Mouse (Mus musculus) olfactory bulb, adult 2 months (tissue): ENCODE data around the gene Ccl7. TPM values are rescaled to one million over a fixed set of nuclear protein-coding genes. Genes with fewer than 3 reads are reported as not detected.

ENCODE experiments used
- H3K27ac ChIP-seq: fragments of 200-500 bp; 2 replicates; pipeline ENCODE4 v1.5.1; 2012; ENCODE audit warnings: low read depth, low read length; ENCODE audit not compliant: insufficient read depth
- H3K4me1 ChIP-seq: fragments of 200-500 bp; 2 replicates; pipeline ENCODE4 v1.6.1; 2012; ENCODE audit warnings: low read length; ENCODE audit not compliant: control insufficient read depth, insufficient read depth
- H3K4me3 ChIP-seq: fragments of 200-500 bp; 2 replicates; pipeline ENCODE4 v1.5.1; 2012; ENCODE audit warnings: mild to moderate bottlenecking, low read depth, low read length, moderate library complexity; ENCODE audit not compliant: insufficient read depth
- CTCF ChIP-seq: fragments of 200-500 bp; IDR thresholded peaks from 2 replicates; pipeline ENCODE4 v1.5.1; 2012; ENCODE audit warnings: low read depth, mild to moderate bottlenecking, low read length, moderate library complexity; ENCODE audit not compliant: insufficient read depth
- POLR2A ChIP-seq: fragments of 200-500 bp; IDR thresholded peaks from 2 replicates; pipeline ENCODE4 v1.6.1; 2012; ENCODE audit warnings: mild to moderate bottlenecking, low read depth, low read length, moderate library complexity; ENCODE audit not compliant: insufficient read depth
- WGBS: fragments of 180-500 bp; shearing (Covaris S2); methylation state at CpG from one replicate; pipeline ENCODE4 v1.1.7; 2018; 5-methylcytosine and 5-hydroxymethylcytosine counted together
- polyA plus RNA-seq: library from polyadenylated mRNA; stranded (reverse); fragments of >200 nt; gene quantifications from 2 replicates; pipeline ENCODE4 v1.2.4, GENCODE M21; 2012; ENCODE audit warnings: low replicate concordance; ENCODE audit not compliant: missing spikeins, insufficient read depth, insufficient read length

The Ccl7 gene
- polyA plus RNA-seq, 1 experiment = not detected

DNA sequence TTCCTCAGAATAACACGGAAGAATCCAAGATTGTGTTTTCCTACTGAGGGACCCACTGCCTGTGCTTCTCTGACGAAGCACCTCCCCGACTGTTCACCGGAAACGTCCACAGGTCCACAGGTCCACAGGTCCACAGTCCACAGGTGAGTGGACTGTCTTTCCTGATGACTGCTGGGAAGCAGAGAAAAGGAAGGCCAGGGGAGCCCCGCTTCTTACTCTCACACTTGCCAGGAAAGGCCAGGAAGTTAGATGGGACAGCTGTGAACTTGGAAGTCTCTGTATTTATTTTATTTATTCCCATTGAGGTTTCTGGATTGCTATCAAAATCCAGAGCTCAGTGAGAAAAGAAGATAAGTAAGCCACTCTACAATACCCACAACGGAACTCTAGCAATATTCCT is 8.3 kb downstream of the Ccl7 start:
- Histone ChIP-seq H3K4me3 (no peak overlapping the region), H3K27ac (no peak overlapping the region), H3K4me1 (no peaks in the 10 kb centered on the region)
- 93% methylated on average over 7 of the region's 7 CpGs for WGBS
- TF ChIP-seq POLR2A = no peak
- TF ChIP-seq CTCF = no peak

DNA sequence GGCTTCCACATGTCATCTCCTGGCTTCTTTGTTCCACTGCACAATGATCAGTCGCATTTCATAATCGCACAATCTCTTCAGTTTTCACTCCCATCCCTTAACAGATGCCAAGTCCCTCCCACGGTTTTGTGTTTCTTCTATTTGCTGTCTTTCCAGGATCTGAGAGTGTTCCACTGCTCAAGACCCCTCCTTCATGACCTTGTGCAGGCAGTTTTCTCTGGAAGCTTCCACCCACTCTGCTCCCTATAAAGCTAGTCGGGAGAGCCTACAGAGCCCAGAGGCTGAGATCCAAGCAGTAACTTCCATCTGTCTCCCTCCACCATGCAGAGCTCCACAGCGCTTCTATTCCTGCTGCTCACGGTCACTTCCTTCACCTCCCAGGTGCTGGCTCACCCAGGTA is 12.1 kb downstream of the Ccl7 start, which contains the start of gene Ccl11:
Gene Ccl11 (plus strand): TSS at position 178 of the 400 bp plus-strand sequence.
- 56% methylated on average over 6 of the region's 6 CpGs for WGBS
- H3K4me3 ChIP-seq = no peak within 1 kb of the TSS
- no peaks in the 10 kb centered on the region for H3K4me1 ChIP-seq
- no peak for TF ChIP-seq CTCF
- no peak for TF ChIP-seq POLR2A
- no peak within 1 kb of the TSS for H3K27ac ChIP-seq

DNA sequence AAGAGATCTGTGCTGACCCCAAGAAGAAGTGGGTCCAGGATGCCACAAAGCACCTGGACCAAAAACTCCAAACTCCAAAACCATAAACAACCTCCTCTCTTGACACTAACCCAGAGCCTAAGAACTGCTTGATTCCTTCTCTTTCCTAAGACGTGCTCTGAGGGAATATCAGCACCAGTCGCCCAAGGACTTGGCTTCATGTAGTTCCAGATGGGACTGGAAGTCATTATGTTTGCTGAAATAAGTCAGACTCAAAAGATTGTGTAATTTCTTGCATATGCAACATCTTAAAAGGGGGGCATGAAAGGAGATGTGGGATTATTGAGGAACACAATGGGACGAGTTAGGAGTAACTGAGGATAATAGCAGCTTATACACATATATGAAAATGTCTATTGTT is 16.7 kb downstream of the Ccl7 start:
- 83% methylated on average over 3 of the region's 3 CpGs for WGBS
- no peak overlapping the region for H3K27ac ChIP-seq
- TF ChIP-seq POLR2A (no peak), CTCF (no peak)
- no peak overlapping the region for H3K4me3 ChIP-seq
- no peaks in the 10 kb centered on the region for H3K4me1 ChIP-seq

DNA sequence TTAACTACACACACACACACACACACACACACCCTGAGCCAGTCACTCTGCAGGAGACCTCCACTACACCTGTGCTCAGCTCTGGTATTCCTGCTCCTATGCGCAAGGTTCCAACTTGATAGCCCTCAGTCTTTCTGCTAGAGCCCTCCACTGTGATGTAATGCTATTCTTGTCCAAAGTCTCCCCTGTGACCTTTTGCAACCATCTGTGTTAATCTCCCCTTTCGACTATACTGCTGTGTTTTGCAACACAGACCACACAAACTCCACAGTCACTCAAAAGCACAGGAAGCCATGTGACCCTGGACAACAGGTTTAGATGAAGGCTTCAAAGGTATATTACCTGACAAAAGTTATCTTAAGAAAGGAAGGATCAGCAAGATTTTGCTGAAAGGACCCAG is 17.9 kb downstream of the Ccl7 start:
- H3K4me3 ChIP-seq = no peak overlapping the region
- no peak for TF ChIP-seq CTCF
- TF ChIP-seq POLR2A = no peak
- WGBS = 90% methylated on average over 2 of the region's 2 CpGs
- H3K27ac ChIP-seq = no peak overlapping the region
- H3K4me1 ChIP-seq = no peaks in the 10 kb centered on the region

DNA sequence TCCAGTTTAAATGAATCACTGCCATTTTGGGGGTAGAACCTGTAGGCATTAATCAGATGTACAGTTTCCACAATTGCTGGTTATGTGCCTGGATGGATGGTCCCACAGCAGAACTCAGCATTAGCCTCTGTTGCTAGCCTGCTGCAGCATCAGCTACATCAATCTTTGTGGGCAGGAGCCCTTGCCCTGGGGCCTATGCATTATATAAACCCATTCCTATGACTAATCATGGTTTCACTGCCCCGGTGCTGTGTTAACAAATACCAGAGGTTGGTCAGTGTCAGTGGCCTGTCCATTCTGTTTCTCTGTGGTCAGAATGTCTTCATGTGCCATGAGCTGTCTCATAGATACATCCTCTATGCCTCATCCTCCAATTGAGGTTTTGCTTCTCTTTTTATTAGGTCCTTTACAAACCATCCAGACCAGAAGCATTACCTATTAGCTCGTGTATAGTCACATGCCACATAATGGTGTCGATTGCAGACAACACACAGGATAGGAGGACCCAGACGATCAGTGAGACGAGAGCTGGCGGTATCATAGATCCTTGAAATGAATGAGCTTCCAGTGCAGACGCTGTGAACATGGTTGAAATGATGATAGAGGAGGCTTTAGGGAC is 21.6 kb downstream of the Ccl7 start:
- Histone ChIP-seq H3K4me1 (no peaks in the 10 kb centered on the region), H3K27ac (no peak overlapping the region), H3K4me3 (no peak overlapping the region)
- no peak for TF ChIP-seq CTCF
- no peak for TF ChIP-seq POLR2A
- WGBS = 84% methylated on average over 7 of the region's 7 CpGs

DNA sequence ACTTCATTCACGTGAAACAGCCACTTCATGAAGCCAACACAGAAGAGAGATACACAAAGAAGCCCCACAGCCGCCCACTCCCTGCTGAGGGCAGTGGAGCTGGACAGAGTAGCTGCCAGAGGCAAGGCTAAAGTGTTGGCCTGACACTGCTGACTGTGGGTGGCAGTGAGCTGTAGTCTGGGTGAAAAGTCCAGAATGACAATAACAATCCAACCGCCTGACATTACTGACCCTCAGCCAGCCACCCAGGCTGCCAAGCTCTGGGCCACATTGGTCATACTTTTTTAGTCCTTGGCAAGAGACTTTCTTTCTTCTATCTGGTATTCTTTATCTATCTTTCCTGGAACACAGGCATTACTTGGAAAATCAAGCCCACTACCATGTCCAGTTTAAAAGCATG is 25.6 kb downstream of the Ccl7 start:
- no peak overlapping the region for H3K4me3 ChIP-seq
- TF ChIP-seq POLR2A (no peak), CTCF (no peak)
- WGBS = 64% methylated on average over 3 of the region's 3 CpGs
- H3K27ac ChIP-seq = no peak overlapping the region
- no peaks in the 10 kb centered on the region; the same call in 1 of the 2 replicates for H3K4me1 ChIP-seq

DNA sequence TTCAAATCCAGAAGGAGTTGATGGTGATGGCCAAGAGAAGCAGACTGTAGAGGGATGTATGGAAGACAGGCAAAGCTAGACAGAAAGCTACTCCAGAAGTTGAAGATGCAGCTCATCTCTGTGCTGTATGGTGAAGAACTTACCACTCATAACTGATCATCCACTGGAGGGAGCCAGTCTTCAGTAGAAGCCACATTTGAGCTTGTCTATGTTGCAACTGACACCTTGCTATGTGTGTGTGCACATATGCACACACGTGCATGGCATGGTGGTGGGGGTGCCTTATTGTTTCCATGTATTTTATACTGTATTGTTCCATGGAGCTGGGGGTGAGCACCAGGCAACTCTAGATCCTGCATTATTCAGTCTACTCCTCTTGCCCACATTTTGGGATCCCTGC is 26.9 kb downstream of the Ccl7 start:
- WGBS = 79% methylated on average over 1 of the region's 1 CpGs
- TF ChIP-seq CTCF = no peak
- TF ChIP-seq POLR2A = no peak
- Histone ChIP-seq H3K4me1 (no peaks in the 10 kb centered on the region; the same call in 1 of the 2 replicates), H3K4me3 (no peak overlapping the region), H3K27ac (no peak overlapping the region)

DNA sequence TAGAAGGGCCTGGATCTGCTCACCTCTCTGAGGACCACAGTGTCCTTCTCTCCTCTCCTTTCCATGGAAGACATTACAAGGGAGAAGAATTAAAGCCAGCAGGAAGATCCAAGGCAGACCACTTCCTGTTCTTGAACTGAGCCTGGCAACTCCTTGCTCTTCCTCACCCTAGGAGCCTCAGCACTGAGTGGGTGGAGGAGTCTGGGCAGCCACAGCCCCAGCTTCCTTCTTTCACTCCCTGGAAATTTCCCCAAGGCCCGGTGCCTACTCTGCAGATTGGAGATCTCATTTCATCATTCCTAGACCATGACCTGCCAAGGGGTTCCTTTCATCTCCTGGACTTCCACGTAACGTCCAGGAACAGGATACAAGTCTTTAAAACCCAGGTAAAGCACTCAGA is 27.5 kb downstream of the Ccl7 start:
- 89% methylated on average over 3 of the region's 3 CpGs for WGBS

DNA sequence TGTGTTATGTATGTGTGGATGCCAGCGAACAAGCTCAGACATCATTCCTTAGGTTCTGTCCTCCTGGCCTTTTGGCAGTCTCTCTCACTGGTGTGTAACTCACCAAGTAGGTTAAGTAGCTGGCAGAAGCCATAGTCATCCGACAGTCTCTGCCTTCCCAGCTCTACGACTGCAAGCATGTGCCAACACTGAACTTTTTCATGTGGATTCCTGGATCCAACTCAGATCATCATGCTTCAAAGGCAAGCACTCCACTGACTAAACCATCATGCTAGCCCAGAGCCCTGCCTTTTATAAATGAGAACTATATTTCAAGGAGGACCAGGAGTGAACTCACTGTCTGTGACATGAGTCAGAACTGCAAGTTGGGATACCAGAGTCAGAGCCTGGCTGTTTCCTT is 28.2 kb downstream of the Ccl7 start:
- H3K4me1 ChIP-seq = no peaks in the 10 kb centered on the region; the same call in 1 of the 2 replicates
- no peak overlapping the region for H3K27ac ChIP-seq
- 78% methylated on average over 3 of the region's 3 CpGs for WGBS
- H3K4me3 ChIP-seq = no peak overlapping the region
- TF ChIP-seq CTCF (no peak), POLR2A (no peak)

More for the DNA sequence above, 27.5 kb downstream of the Ccl7 start:
- TF ChIP-seq CTCF (no peak), POLR2A (no peak)
- H3K27ac ChIP-seq = no peak overlapping the region
- H3K4me3 ChIP-seq = no peak overlapping the region
- H3K4me1 ChIP-seq = no peaks in the 10 kb centered on the region; the same call in 1 of the 2 replicates
